Mouse (Mus musculus) midbrain, embryonic 14.5 days (tissue): ENCODE measurements around the gene Pcsk6. TPM values are rescaled to one million over a fixed set of nuclear protein-coding genes. Genes with fewer than 3 reads are reported as not detected.

Experiments used
- ATAC-seq: fragments of 200-750 bp; cut with Nextera tagmentation; 2 replicates; pipeline ENCODE4 v1.8.0; 2017; ENCODE audit warnings: moderate number of reproducible peaks, moderate library complexity; ENCODE audit not compliant: low FRiP score, low TSS enrichment
- DNase-seq: peaks from one replicate; pipeline ENCODE4 v3.0.0-alpha.2; 2015
- H3K27ac ChIP-seq: fragments of 300-500 bp; sonication (generic); replicated peaks from 2 replicates; pipeline ENCODE4 v1.5.1; 2014; ENCODE audit warnings: mild to moderate bottlenecking, low read depth, low read length, moderate library complexity
- H3K27me3 ChIP-seq: fragments of 300-500 bp; sonication (generic); 2 replicates; pipeline ENCODE4 v1.6.1; 2014; ENCODE audit warnings: low read length, control low read depth, mixed read lengths; ENCODE audit not compliant: control insufficient read depth, insufficient read depth
- H3K36me3 ChIP-seq: fragments of 300-500 bp; sonication (generic); 2 replicates; pipeline ENCODE4 v1.6.1; 2014; ENCODE audit warnings: low read length, control low read depth; ENCODE audit not compliant: control insufficient read depth, insufficient read depth
- H3K4me1 ChIP-seq: fragments of 300-500 bp; sonication (generic); 2 replicates; pipeline ENCODE4 v1.6.1; 2014; ENCODE audit warnings: mild to moderate bottlenecking, antibody characterized with exemption, low read length, control low read depth; ENCODE audit not compliant: control insufficient read depth, insufficient read depth
- H3K4me2 ChIP-seq: fragments of 300-500 bp; sonication (generic); 2 replicates; pipeline ENCODE4 v1.6.1; 2014; ENCODE audit warnings: mild to moderate bottlenecking, low read length, moderate library complexity
- H3K4me3 ChIP-seq: fragments of 300-500 bp; sonication (generic); replicated peaks from 2 replicates; pipeline ENCODE4 v1.5.1; 2014; ENCODE audit warnings: low read depth, low read length
- H3K9ac ChIP-seq: fragments of 300-500 bp; sonication (generic); replicated peaks from 2 replicates; pipeline ENCODE4 v1.6.1; 2014; ENCODE audit warnings: mild to moderate bottlenecking, low read length, moderate library complexity
- H3K9me3 ChIP-seq: fragments of 300-500 bp; sonication (generic); 2 replicates; pipeline ENCODE4 v1.6.1; 2016; ENCODE audit warnings: low read length, control low read depth, mixed read lengths; ENCODE audit not compliant: control insufficient read depth
- WGBS: fragments of 180-500 bp; shearing (Covaris S2); extraction: QIAGEN DNeasy Blood & Tissue Kit; methylation state at CpG from one replicate; pipeline ENCODE4 v1.1.7; 2014; 5-methylcytosine and 5-hydroxymethylcytosine counted together
- polyA plus RNA-seq: library from polyadenylated mRNA; unstranded; fragments of >200 nt; fragmentation: Nextera tagmentation; extraction: Ambion mirVana; gene quantifications from 2 replicates; pipeline ENCODE4 v1.2.1, GENCODE M21; 2014

Gene Pcsk6
- polyA plus RNA-seq, 1 experiment from 2014 or later = 0.92 TPM

DNA sequence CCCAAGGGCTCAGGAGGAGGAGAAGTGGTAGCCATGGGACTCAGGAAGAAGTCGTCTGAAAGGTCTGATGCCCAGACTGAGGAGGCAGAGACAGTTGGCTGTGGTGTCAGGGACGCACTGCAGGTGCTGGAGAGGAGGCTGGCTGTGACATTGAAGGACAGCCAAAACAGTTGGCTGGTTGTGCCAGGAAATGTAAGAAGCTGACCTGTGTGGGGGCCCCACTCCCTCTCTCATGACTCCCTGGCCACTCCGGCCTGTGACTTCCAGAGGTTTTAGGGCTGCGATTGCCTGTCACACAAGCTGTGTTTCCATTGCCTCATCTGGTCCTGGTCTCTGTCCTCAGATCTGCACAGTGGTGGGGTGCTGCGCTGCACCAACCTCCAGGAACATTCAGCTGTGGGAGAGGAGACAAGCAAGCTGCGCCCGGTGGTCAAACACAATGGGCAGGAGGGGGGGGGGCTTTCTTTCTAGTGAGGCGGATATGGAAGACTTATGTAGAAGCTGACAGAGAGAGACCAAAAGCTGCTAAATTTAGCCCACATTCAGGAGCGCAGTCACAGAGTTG lies 30.8 kb downstream of the Pcsk6 start:
- H3K27me3 ChIP-seq = no peaks in the 10 kb centered on the region
- no peak overlapping the region for H3K27ac ChIP-seq
- H3K4me1 ChIP-seq = no peaks in the 10 kb centered on the region
- H3K9me3 ChIP-seq = no peaks in the 10 kb centered on the region
- DNase-seq (no peak), ATAC-seq (no peak)
- no peak overlapping the region for H3K4me3 ChIP-seq
- 50% methylated on average over 9 of the region's 9 CpGs for WGBS
- H3K4me2 ChIP-seq = no peak overlapping the region
- no peak overlapping the region for H3K9ac ChIP-seq
- no peaks in the 10 kb centered on the region for H3K36me3 ChIP-seq

DNA sequence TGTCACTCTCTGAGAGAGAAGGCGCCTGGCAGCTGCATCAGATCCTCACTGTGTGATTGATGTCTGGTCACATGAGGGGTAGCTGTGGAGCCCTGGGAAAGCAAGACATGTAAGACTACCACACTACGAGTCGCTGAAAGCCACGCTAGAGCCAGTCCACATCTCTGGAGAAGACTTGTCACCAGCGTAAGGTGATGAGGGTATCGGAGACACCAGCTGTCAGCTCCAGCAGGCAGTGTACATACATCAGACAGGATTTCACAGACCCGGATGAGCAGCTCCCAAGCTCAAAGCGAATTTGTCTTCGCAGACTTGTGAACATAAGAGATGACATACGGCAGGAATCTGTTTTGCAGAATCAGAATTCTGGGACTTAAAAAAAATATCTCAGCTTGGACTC lies 32.0 kb downstream of the Pcsk6 start:
- Histone ChIP-seq H3K27ac (no peak overlapping the region), H3K4me1 (no peaks in the 10 kb centered on the region), H3K9ac (no peak overlapping the region), H3K4me3 (no peak overlapping the region), H3K27me3 (no peaks in the 10 kb centered on the region), H3K36me3 (no peaks in the 10 kb centered on the region), H3K4me2 (no peak overlapping the region), H3K9me3 (no peaks in the 10 kb centered on the region)
- 85% methylated on average over 10 of the region's 10 CpGs for WGBS
- DNase-seq = no peak
- ATAC-seq = no peak

DNA sequence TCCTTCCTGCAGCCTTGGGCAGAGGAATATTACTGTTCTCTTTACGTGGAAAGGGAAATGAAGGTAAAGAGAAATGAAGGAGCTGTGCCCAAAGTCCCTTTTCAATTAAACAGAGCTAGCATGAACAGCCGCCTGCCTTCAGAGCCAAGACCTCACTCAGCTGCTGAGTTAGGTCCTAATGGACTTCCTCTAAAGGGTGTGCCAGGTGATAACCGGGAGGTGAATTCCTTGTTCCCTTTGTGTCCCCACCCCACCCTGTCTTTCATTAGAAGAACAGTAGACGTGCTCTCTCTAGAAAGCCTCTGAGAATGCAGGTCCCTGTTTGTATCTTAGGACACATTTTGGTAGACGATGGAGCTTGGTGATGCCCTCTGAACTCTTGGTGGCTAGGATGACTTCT lies 33.7 kb downstream of the Pcsk6 start:
- Histone ChIP-seq H3K4me2 (no peak overlapping the region), H3K27ac (no peak overlapping the region), H3K4me3 (no peak overlapping the region), H3K36me3 (no peaks in the 10 kb centered on the region), H3K9me3 (no peaks in the 10 kb centered on the region), H3K27me3 (no peaks in the 10 kb centered on the region), H3K4me1 (no peaks in the 10 kb centered on the region), H3K9ac (no peak overlapping the region)
- DNase-seq (no peak), ATAC-seq (no peak)
- WGBS = 88% methylated on average over 5 of the region's 5 CpGs

DNA sequence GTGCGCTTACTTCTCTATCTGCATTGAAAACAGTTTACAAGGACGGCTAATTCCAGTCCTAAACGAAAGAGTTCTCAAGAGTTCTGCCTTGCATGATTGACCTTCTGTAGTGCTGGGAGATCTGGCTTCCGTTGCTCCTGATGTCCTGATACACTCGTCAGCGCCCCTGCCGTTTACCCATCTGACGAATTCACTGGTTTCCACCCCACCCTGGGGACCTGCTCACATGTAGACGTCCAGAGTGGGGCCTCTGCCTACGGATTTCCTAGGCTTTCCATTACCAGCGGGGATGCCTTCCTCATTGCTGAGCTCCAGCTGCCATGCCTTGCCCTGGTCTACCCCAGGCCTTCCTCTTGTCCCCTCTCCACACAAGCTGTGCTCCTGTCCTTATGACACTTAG lies 39.7 kb downstream of the Pcsk6 start:
- Histone ChIP-seq H3K4me1 (peaks cover 6% of the 10 kb centered on the region; the same call in 1 of the 2 replicates), H3K9me3 (no peaks in the 10 kb centered on the region), H3K4me2 (no peak overlapping the region), H3K4me3 (no peak overlapping the region), H3K36me3 (no peaks in the 10 kb centered on the region), H3K9ac (no peak overlapping the region), H3K27me3 (no peaks in the 10 kb centered on the region), H3K27ac (no peak overlapping the region)
- ATAC-seq = no peak
- DNase-seq = no peak
- 68% methylated on average over 11 of the region's 11 CpGs for WGBS

DNA sequence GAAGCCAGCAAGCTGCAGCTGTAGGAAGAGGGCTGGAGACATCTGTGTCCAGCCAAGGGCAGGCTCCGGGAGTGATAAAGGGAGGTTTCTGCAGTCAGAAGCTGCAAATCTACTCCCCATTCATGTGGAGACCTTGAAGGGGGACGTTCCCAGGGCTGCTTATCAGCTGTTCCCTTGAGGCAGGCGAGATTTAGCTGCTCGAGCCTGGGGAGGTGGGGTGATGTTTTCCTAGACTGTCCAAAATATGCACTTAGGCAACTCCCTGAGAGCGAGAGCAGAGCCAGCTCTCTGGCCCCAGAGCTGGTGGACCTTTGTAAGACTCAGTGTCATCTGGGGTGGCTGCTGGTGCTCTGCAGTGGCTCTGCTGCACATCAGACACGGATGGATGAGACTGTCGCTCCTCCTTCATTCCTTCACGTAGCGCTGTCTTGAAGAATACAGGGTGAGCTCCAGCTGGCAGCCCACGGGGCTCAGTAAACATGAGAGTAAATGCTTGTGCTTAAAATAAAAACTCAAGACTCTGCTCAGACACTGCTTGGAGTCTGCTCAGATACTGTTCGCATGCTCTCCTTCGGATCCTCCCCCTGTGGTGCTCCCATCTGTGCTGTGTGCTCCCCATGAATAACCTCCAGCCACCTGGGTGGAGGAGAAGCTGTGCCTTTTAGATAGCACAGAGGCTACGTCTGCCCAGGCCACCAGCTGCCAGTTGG lies 41.1 kb downstream of the Pcsk6 start:
- no peak overlapping the region for H3K27ac ChIP-seq
- DNase-seq (no peak), ATAC-seq (no peak)
- H3K4me1 ChIP-seq = peaks cover 6% of the 10 kb centered on the region; the same call in 1 of the 2 replicates
- no peak overlapping the region for H3K4me3 ChIP-seq
- H3K4me2 ChIP-seq = no peak overlapping the region
- H3K9ac ChIP-seq = no peak overlapping the region
- H3K9me3 ChIP-seq = no peaks in the 10 kb centered on the region
- H3K36me3 ChIP-seq = no peaks in the 10 kb centered on the region
- 36% methylated on average over 13 of the region's 13 CpGs for WGBS
- no peaks in the 10 kb centered on the region for H3K27me3 ChIP-seq

DNA sequence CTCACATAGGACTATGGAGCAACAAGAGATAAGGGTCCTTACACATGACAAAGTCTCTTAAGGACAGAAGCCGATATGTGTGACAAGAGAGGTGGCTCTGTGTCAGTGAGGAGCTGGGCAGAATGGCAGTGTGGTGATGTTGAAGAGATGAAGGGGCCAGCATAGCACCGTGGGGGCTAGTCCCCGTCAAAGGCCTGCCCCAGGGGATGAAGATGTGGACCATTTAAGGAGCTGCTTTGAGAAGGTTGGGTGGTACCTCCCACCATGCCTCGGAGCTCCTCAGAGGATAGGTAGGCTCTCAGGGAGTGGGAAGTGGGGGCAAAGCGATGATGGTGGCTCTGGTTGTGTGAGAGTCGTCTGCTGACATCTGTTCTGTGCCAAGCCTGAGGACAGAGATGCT lies 41.9 kb downstream of the Pcsk6 start:
- Histone ChIP-seq H3K36me3 (no peaks in the 10 kb centered on the region), H3K4me1 (peaks cover 6% of the 10 kb centered on the region; the same call in 1 of the 2 replicates), H3K9me3 (no peaks in the 10 kb centered on the region), H3K9ac (no peak overlapping the region), H3K4me3 (no peak overlapping the region), H3K4me2 (no peak overlapping the region), H3K27ac (no peak overlapping the region), H3K27me3 (no peaks in the 10 kb centered on the region)
- ATAC-seq (no peak), DNase-seq (no peak)
- WGBS = 93% methylated on average over 6 of the region's 6 CpGs

DNA sequence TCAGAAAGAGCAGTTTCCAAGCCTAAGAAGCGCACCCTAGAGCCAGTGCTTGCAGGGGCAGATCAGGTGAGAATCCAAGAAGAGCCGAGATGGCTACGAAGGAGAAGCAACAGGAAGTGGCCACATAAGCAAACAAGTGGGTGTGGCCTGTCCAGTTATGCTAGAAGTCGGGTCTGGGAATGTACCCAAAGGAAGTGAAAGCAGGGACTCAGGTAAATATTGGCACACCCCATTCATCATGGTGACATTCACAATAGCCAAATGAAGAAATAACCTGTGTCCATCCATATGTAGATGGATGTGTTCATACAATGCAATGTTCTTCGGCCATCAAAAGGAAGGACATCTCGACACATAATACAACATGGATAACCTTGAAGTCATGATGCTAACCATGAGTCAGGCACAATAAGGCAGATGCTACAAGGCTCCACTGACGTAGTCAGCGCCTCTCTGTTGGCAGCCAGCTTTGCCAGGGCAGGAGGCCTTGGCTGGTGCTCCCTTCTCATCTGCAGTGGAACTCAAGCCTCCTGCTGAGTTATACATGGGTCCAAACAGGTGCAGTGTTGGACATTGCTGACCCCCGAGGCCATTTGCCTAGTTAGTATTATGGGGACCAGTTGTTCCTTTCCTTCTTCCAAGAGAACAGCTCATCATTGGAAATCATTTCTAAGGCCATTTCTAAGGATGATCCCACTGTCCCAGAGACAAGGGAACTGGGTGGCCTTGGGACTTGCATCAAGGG lies 45.2 kb downstream of the Pcsk6 start:
- Histone ChIP-seq H3K9me3 (no peaks in the 10 kb centered on the region), H3K27ac (no peak overlapping the region), H3K4me2 (no peak overlapping the region), H3K4me1 (peaks cover 6% of the 10 kb centered on the region; the same call in 1 of the 2 replicates), H3K27me3 (no peaks in the 10 kb centered on the region), H3K9ac (no peak overlapping the region), H3K36me3 (no peaks in the 10 kb centered on the region), H3K4me3 (no peak overlapping the region)
- WGBS = 91% methylated on average over 9 of the region's 9 CpGs
- ATAC-seq = no peak
- DNase-seq = no peak

DNA sequence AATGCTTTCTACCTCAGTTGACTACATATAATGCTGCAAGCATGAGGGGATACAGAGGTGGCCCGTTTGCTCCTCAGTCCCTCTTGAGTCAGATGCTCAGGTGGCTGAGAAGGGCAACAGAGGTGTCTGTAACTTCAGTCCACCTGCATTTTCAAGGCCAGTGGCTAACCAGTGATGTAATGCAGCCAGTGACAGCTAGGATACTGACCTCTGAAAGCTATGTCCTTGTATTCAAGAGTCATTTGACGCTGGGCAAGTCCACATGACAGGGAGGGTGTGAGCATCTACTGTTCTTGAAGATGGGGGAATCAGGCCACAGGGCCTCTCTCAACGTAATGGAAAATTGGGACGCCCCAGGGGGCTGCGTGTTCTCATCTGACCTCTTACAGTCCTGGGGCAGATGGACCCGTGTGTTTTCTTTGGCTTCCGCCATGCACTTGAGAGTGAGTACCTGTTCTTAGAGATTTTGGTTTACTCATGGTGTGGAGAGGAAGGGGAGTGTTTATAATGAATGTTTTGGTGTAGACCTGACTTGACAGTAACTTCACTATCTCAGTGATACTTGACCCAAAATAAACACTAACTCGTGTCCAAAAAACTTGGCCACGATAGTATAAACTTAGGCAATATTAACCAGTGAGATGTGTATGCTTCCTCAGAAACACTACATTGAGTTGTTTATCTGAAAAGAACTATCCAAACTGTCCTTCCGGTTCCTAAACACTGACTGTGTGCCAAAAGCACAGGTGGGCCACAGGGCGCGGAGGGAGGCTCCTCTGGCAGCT lies 48.0 kb downstream of the Pcsk6 start:
- no peak for DNase-seq
- H3K4me1 ChIP-seq = no peaks in the 10 kb centered on the region
- no peak overlapping the region for H3K4me2 ChIP-seq
- no peak overlapping the region for H3K4me3 ChIP-seq
- 91% methylated on average over 12 of the region's 12 CpGs for whole genome bisulfite sequencing
- H3K9me3 ChIP-seq = no peaks in the 10 kb centered on the region
- no peak for ATAC-seq
- no peak overlapping the region for H3K9ac ChIP-seq
- no peaks in the 10 kb centered on the region for H3K27me3 ChIP-seq
- no peak overlapping the region for H3K27ac ChIP-seq
- no peaks in the 10 kb centered on the region for H3K36me3 ChIP-seq
